Mouse (Mus musculus) stomach, embryonic 16.5 days (tissue): ENCODE data around the gene Casp6. TPM values are rescaled to one million over a fixed set of nuclear protein-coding genes. Genes with fewer than 3 reads are reported as not detected.

Experiments
- ATAC-seq: fragments of 200-750 bp; cut with Nextera tagmentation; 2 replicates; pipeline ENCODE4 v1.8.0; 2017; ENCODE audit warnings: moderate number of reproducible peaks, moderate TSS enrichment; ENCODE audit not compliant: insufficient read depth, low FRiP score
- H3K27ac ChIP-seq: fragments of 300-500 bp; sonication (generic); 2 replicates; pipeline ENCODE4 v1.5.1; 2014; ENCODE audit warnings: low read length
- H3K27me3 ChIP-seq: fragments of 300-500 bp; sonication (generic); 2 replicates; pipeline ENCODE4 v1.6.1; 2014; ENCODE audit warnings: low read length, control low read depth, mixed read lengths; ENCODE audit not compliant: control insufficient read depth, insufficient read depth
- H3K36me3 ChIP-seq: fragments of 300-500 bp; sonication (generic); 2 replicates; pipeline ENCODE4 v1.6.1; 2014; ENCODE audit warnings: low read length; ENCODE audit not compliant: control insufficient read depth, insufficient read depth
- H3K4me1 ChIP-seq: fragments of 300-500 bp; sonication (generic); 2 replicates; pipeline ENCODE4 v1.6.1; 2014; ENCODE audit warnings: low read length, control low read depth, mixed read lengths; ENCODE audit not compliant: control insufficient read depth, insufficient read depth
- H3K4me2 ChIP-seq: fragments of 300-500 bp; sonication (generic); 2 replicates; pipeline ENCODE4 v1.6.1; 2014; ENCODE audit warnings: low read depth, low read length, mixed read lengths
- H3K4me3 ChIP-seq: fragments of 300-500 bp; sonication (generic); replicated peaks from 2 replicates; pipeline ENCODE4 v1.5.1; 2014; ENCODE audit warnings: mild to moderate bottlenecking, low read length
- H3K9ac ChIP-seq: fragments of 300-500 bp; sonication (generic); 2 replicates; pipeline ENCODE4 v1.6.1; 2014; ENCODE audit warnings: low read length
- H3K9me3 ChIP-seq: fragments of 300-500 bp; sonication (generic); replicated peaks from 2 replicates; pipeline ENCODE4 v1.6.1; 2016; ENCODE audit warnings: low read length, control low read depth; ENCODE audit not compliant: control insufficient read depth
- WGBS: fragments of 180-500 bp; shearing (Covaris S2); extraction: QIAGEN DNeasy Blood & Tissue Kit; methylation state at CpG from one replicate; pipeline ENCODE4 v1.1.7; 2014; 5-methylcytosine and 5-hydroxymethylcytosine counted together
- polyA plus RNA-seq: library from polyadenylated mRNA; unstranded; fragments of >200 nt; fragmentation: Nextera tagmentation; extraction: Ambion mirVana; gene quantifications from 2 replicates; pipeline ENCODE4 v1.2.1, GENCODE M21; 2015

Gene Casp6
- polyA plus RNA-seq, 1 experiment from 2014 or later: 107 TPM

DNA sequence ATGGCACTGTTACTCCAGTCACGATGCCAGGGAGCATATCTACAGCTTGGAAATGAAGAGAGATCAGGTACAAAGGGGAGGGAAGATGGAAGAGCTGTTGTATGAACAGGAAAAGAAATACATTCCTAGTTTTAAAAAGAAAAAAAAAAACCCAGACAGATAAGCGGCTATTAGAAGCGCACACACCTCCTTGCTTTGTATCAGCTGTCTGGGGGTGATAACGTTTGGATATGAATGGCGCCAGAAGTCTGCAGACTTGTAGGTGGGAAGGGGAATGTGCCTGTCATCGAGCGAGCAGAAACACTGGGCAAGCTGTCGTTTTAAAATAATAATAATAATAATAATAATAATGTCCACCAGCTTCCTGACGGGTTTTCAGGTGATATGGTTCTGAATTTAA is 15.6 kb upstream of the Casp6 start:
- no peaks in the 10 kb centered on the region for H3K36me3 ChIP-seq
- 56% methylated on average over 9 of the region's 9 CpGs for WGBS
- H3K9me3 ChIP-seq: no peaks in the 10 kb centered on the region
- H3K9ac ChIP-seq: no peak overlapping the region
- H3K27ac ChIP-seq: no peak overlapping the region
- no peak overlapping the region for H3K4me3 ChIP-seq
- no peaks in the 10 kb centered on the region for H3K27me3 ChIP-seq
- ATAC-seq: no peak
- peaks cover 6% of the 10 kb centered on the region for H3K4me1 ChIP-seq
- H3K4me2 ChIP-seq: no peak overlapping the region

DNA sequence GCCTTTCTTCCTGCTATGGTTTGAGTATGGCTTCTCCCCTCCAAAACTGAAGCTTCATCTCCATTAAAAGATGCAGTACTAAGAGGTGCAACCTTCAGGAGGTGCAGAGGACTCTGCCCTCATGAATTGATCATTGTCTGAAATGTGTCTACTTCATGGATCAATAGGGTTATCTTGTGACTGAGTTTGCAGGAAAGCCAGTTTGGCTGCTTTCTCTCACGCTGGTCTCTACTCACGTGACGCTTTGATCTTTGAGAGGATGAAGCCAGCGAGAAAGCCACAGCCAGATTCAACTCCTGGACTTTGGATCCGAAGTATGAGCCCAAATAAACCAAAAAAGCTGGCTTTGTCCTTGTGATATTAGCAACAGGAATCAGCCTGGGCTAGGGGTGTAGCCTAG is 14.8 kb upstream of the Casp6 start:
- Histone ChIP-seq H3K27ac (no peak overlapping the region), H3K4me3 (no peak overlapping the region), H3K4me2 (no peak overlapping the region), H3K9me3 (no peaks in the 10 kb centered on the region), H3K4me1 (peaks cover 6% of the 10 kb centered on the region), H3K27me3 (no peaks in the 10 kb centered on the region), H3K9ac (no peak overlapping the region), H3K36me3 (no peaks in the 10 kb centered on the region)
- ATAC-seq: peak; percentile 76; the same call in 1 of the 2 replicates
- WGBS: 61% methylated on average over 5 of the region's 5 CpGs

DNA sequence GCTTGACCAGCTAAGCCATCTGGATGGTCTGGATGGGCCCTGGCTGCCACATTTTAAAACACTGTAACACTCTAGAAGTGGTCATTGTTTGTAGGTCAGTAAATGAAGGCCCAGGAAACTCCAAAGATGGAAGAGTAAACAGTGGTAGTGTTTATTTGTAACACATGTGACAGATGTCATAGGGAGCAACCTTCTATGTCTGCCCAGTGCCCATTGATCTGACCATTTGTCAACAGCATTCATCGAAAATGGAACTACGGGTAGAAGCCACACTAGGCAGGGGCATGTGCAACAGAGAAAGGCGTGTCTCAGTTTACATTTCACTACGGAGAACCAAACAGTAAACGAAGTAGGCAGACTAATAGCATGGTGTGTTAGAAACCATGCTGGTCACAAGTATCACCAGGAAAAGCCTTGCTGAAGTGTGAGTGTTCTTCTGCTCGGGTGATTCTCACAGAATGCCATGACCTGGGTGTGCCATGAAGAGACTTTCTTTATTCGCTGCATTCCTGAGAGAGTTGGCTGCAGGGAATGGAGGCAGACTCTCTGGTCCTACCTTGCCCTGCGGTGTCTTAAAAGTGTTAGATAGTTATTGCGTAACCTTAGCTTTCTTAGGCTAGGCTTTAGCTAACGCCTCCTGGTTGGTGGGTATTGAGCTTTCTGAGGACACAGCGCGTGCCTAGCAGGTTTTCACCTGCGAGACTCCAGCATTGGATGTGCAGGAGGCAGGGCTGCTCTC is 13.3 kb upstream of the Casp6 start:
- WGBS: 63% methylated on average over 13 of the region's 13 CpGs
- Histone ChIP-seq H3K4me2 (no peak overlapping the region), H3K4me3 (no peak overlapping the region), H3K9ac (no peak overlapping the region), H3K27me3 (no peaks in the 10 kb centered on the region), H3K4me1 (peaks cover 6% of the 10 kb centered on the region), H3K36me3 (no peaks in the 10 kb centered on the region), H3K27ac (0 out of 2 replicates have a peak overlapping the region, but pooled peaks have one; percentile 27), H3K9me3 (no peaks in the 10 kb centered on the region)
- peak; percentile 38; the same call in 1 of the 2 replicates for ATAC-seq

DNA sequence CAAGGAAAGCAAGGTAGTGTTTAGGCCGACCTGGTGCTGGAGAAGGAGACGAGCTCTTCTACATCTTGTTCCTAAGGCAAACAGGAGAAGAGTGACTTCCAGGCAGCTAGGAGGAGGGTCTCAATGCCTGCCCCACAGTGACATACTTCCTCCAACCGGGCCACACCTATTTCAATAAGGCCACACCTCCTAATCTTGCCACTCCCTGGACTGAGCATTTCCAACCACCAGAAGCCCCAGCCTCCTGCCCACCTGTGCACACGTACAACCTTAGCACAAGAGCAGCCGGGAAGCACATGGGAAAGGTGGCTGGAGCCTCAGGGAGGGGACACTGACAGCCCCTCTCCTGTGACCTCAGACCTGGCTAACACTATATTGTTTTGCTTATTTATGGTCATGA is 9.2 kb upstream of the Casp6 start:
- Histone ChIP-seq H3K4me3 (no peak overlapping the region), H3K9ac (no peak overlapping the region), H3K36me3 (no peaks in the 10 kb centered on the region), H3K4me2 (no peak overlapping the region), H3K4me1 (peaks cover 6% of the 10 kb centered on the region), H3K27ac (no peak overlapping the region), H3K27me3 (no peaks in the 10 kb centered on the region), H3K9me3 (no peaks in the 10 kb centered on the region)
- ATAC-seq: peak; percentile 65; the same call in 1 of the 2 replicates
- 75% methylated on average over 5 of the region's 5 CpGs for WGBS

DNA sequence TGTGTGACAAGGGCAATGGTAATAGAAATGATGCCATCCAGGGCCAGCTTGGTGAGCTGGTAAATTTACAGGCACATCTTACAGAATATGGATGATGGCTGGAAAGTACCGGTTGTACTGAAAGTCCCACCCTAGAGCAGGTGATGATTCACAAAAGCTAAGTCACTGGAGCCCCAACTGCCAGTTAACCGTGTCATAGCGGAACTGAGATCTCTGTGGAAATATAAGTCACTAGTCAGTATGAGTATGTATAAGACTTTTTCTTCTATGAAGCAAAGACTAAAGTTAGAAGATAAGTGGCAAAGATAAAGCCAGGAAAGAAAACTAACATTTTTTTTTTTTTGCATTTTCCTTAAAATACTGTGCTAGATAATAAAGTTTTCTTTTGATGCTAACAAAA is 8.1 kb upstream of the Casp6 start:
- no peak overlapping the region for H3K4me3 ChIP-seq
- WGBS: 92% methylated on average over 3 of the region's 3 CpGs
- H3K27ac ChIP-seq: no peak overlapping the region
- no peaks in the 10 kb centered on the region for H3K9me3 ChIP-seq
- H3K27me3 ChIP-seq: no peaks in the 10 kb centered on the region
- no peaks in the 10 kb centered on the region for H3K36me3 ChIP-seq
- H3K4me2 ChIP-seq: no peak overlapping the region
- H3K4me1 ChIP-seq: peaks cover 2% of the 10 kb centered on the region; the same call in 1 of the 2 replicates
- ATAC-seq: no peak
- H3K9ac ChIP-seq: no peak overlapping the region

DNA sequence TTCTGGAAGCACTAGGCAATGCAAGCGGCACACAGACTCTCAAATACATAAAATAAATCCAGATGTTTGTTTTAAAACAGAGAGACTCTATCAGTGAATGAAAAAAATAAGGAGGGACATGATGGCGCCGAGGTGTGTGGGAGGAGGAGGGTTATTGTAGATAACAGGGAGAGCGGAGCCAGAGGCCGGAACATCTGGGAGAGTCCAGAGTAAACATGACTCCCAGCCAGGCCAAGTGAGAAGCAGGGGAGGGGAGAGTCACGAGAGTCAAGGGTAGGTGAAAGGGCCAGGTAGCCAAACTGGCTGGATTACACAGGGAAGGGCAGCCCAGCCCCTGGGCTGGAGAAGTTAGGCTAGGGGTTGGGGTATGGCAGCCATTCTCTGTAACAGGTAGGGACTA is 4.6 kb upstream of the Casp6 start:
- ATAC-seq: peak; percentile 12; the same call in 1 of the 2 replicates
- H3K36me3 ChIP-seq: no peaks in the 10 kb centered on the region
- H3K4me3 ChIP-seq: no peak overlapping the region
- no peaks in the 10 kb centered on the region for H3K4me1 ChIP-seq
- no peak overlapping the region for H3K9ac ChIP-seq
- no peaks in the 10 kb centered on the region for H3K27me3 ChIP-seq
- H3K9me3 ChIP-seq: no peaks in the 10 kb centered on the region
- no peak overlapping the region for H3K4me2 ChIP-seq
- 40% methylated on average over 6 of the region's 6 CpGs for WGBS
- H3K27ac ChIP-seq: no peak overlapping the region

DNA sequence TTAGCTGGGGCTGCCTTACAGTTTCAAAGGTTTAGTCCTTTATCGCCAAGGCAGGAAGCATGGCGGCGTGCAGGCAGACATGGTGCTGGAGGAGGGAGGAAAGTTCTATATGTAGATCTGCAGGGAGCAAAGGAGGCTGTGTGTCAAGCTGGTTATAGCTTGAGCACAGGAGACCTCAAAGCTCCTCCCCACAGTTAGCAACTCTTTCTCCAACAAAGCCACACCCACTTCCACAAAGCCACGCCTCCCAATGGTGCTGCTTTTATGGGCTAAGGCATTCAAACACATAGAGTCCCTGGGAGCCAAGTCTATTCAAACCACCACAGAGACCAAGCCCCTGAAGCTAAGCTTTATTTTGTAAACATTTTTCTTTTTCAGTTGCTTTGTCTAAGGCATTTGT is 2.3 kb upstream of the Casp6 start:
- Histone ChIP-seq H3K9ac (no peak overlapping the region), H3K9me3 (no peaks in the 10 kb centered on the region), H3K27me3 (no peaks in the 10 kb centered on the region), H3K27ac (no peak overlapping the region), H3K4me1 (peaks cover 19% of the 10 kb centered on the region), H3K4me3 (no peak overlapping the region), H3K4me2 (no peak overlapping the region), H3K36me3 (no peaks in the 10 kb centered on the region)
- WGBS: 71% methylated on average over 4 of the region's 4 CpGs
- ATAC-seq: no peak

DNA sequence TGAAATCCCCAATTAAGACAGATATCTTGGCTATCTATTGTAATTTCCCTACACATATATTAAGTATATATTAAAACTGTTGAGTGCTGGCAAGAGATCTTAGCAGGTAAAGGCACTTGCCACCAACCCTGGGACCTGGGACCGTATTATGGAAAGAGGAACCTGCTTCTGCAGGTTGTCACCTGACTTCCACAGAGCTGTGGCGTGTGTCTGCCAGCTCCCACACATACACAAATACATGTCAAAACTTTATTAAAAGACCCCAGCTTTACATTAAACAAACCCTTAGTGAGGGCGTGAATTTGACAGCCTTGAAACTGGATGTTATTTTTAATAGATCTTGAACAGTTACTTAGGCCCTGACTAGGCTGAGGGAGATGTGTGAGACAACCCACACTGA is 2.1 kb downstream of the Casp6 start:
- H3K36me3 ChIP-seq: no peaks in the 10 kb centered on the region
- no peaks in the 10 kb centered on the region for H3K9me3 ChIP-seq
- WGBS: 76% methylated on average over 3 of the region's 3 CpGs
- peaks cover 24% of the 10 kb centered on the region for H3K4me1 ChIP-seq
- no peaks in the 10 kb centered on the region for H3K27me3 ChIP-seq
- no peak overlapping the region for H3K4me2 ChIP-seq
- no peak overlapping the region for H3K4me3 ChIP-seq
- no peak for ATAC-seq
- H3K9ac ChIP-seq: no peak overlapping the region
- no peak overlapping the region for H3K27ac ChIP-seq

DNA sequence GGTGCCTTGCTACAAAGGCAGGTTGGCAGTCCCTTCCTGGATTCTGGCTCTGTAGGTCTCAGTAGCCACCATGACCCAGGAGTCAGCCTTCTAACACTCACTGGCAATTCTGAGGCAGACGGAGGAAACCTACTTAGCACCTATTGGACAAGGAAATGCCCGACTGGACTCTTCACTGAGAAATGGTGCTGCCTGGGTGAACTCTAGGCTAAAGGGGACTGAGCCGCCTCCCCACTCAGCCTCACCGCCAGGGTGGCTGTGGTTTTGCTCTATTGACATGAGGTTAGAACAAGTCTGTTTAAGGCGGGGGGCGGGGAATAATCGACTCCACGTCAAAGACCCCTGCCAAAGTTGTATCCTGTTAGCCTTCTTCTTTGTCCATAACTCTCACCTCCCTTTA is 2.6 kb downstream of the Casp6 start:
- Histone ChIP-seq H3K9me3 (no peaks in the 10 kb centered on the region), H3K4me2 (no peak overlapping the region), H3K9ac (no peak overlapping the region), H3K4me3 (no peak overlapping the region), H3K27ac (no peak overlapping the region), H3K27me3 (no peaks in the 10 kb centered on the region), H3K36me3 (peaks cover 4% of the 10 kb centered on the region), H3K4me1 (peaks cover 24% of the 10 kb centered on the region)
- WGBS: 73% methylated on average over 8 of the region's 8 CpGs
- ATAC-seq: no peak
